Comparison of ENCODE assay signal across 19 mouse cellular contexts in genomic region chr8:84429492-84429891, GRCm38 (mm10). TPM values are rescaled to one million over a fixed set of nuclear protein-coding genes. Genes with fewer than 3 reads are reported as not detected.
DNase-seq lines count a peak whose midpoint lies in the region.
"Had no signal": no experiment of that assay in that cellular context is flagged by ENCODE, and none has a peak within 500 bp of the region (broad histone marks: within the 10 kb centered on the region; RNA-seq: fewer than 3 reads in every experiment).

No protein-coding gene starts in this region.

- peak; percentile 22 to 43 for DNase-seq in left cerebral cortex, adult 18-20 months (ENCODE audit: low spot score in 2 of 2)
- DNase-seq in left cerebral cortex, postnatal 10 days (ENCODE audit: extremely low spot score in 1 of 2, low spot score in 2 of 2), result no peak
- peak; percentile 40 to 59 for DNase-seq in right cerebral cortex, adult 2 months (ENCODE audit: low spot score in 2 of 2)
- no peak for DNase-seq in right cerebral cortex, postnatal 10 days (ENCODE audit: low spot score in 2 of 2)
- DNase-seq in R1 (ENCODE audit: low read depth, low spot score), result peak; percentile 84
- no peak for DNase-seq in heart, adult 11 months
- no peak for DNase-seq in lung, postnatal 36 days
- DNase-seq: adrenal gland, postnatal 25 days; cerebellum, adult 18-20 months; cerebellum, postnatal 25 days; forebrain, postnatal 0 days; gastrocnemius, adult 2 months; gastrocnemius, postnatal 36 days; heart, adult 2 months; heart, postnatal 4 days; kidney, postnatal 14 days; layer of hippocampus, adult 9-11 months; lung, embryonic 14.5 days; lung, postnatal 14 days had no signal

- intact Hi-C loops in left cerebral cortex, postnatal 10 days (cut with DNase I), result no loop called here

RNA-seq across cellular contexts. Expression of gene Cacna1a, which starts 41.3 kb away (rescaled TPM):
- 100 to 1,000 TPM; 188 to 195 TPM for total RNA-seq in left cerebral cortex, adult 18-20 months (2021)
- 100 to 1,000 TPM; 269 to 287 TPM for total RNA-seq in left cerebral cortex, postnatal 10 days (2021)

Comparison
In these comparisons a context has a peak if more than half of its experiments do, and no peak if none do; other contexts are left out.
1. DNase-seq: peak in left cerebral cortex, adult 18-20 months (2 of 2), right cerebral cortex, adult 2 months (2 of 2) and R1 (single experiment); none in left cerebral cortex, postnatal 10 days (0 of 2), right cerebral cortex, postnatal 10 days (0 of 2), heart, adult 11 months (single experiment) and lung, postnatal 36 days (single experiment).